Mouse (Mus musculus): Measurements from ENCODE around the gene Ptar1. TPM values are rescaled to one million over a fixed set of nuclear protein-coding genes. Genes with fewer than 3 reads are reported as not detected.

Ptar1 gene
- polyA plus RNA-seq (2015; fragmentation: Nextera tagmentation; extraction: Ambion mirVana), result 4.5 and 5.9 TPM in 2 replicates

DNA sequence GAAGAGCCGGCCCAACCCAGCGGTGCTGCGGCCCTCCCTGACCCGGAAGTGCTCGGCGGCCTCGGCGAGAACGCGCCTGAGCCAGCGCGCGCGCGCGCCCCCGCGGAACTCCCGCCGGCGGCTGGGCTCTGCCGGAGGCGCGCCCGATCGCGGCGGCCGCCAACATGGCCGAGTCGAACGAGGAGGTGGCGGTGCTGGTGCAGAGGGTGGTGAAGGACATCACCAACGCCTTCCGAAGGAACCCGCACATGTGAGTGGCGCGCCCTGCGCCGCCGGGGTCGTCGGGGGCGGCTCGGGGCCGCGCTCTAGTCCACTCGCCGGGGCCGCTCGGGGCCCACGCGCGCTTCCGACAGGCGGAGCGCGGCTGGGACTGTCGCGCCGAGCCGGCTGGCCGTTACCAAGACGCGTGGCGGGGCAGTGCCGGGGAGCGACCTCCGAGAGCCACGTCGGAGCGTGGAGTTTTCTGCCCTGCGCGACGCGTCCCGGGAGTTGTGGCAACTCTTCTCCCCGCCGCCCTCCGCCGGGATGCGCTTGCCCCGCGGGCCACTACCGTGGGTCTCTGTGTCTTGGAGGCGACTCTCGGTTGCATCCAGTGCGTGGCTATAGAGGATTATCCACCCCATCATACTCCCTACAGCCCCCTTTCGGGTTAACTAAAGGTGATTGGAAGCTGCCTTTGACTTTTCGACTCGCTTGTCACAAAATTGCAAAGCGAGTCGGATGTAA lies at the start of gene Ptar1:
Gene Ptar1, plus strand, starts transcription at position 134 of the 726 bp plus-strand sequence.
- Histone ChIP-seq H3K4me1 (replicated peaks; ENCODE audit: insufficient read depth, low read length) (0 out of 2 replicates have a peak, but pooled peaks cover 6% of the 10 kb centered on the region), H3K4me2 (ENCODE audit: low read length) (peak within 1 kb of the TSS; percentile 78), H3K9ac (ENCODE audit: low read depth, low read length) (peak within 1 kb of the TSS; percentile 93), H3K4me3 (replicated peaks; ENCODE audit: low read depth, low read length) (peak within 1 kb of the TSS; percentile 93), H3K27me3 (ENCODE audit: insufficient read depth, low read length) (no peaks in the 10 kb centered on the region), H3K27ac (peak within 1 kb of the TSS; percentile 96), H3K36me3 (ENCODE audit: insufficient read depth, low read length) (no peaks in the 10 kb centered on the region), H3K9me3 (replicated peaks; ENCODE audit: low read length) (no peaks in the 10 kb centered on the region)
- under 1% methylated on average over 92 of the region's 93 CpGs for WGBS
- DNase-seq (ENCODE audit: low spot score) (peak; percentile 52), ATAC-seq (replicated peaks; ENCODE audit: low FRiP score, low read depth) (peak; percentile 86; the same call in 1 of the 2 replicates)
- TF ChIP-seq CTCF (IDR thresholded peaks at IDR 0.05; ENCODE audit: low read depth), result no peak

GRCm38 (mm10) chr19:23643819-23644218 lies 43.4 kb upstream of the Ptar1 start:
- no peak for TF ChIP-seq CTCF (IDR thresholded peaks at IDR 0.05; ENCODE audit: low read depth)
- H3K4me2 ChIP-seq (ENCODE audit: low read length), result no peak overlapping the region
- H3K36me3 ChIP-seq (ENCODE audit: insufficient read depth, low read length), result no peaks in the 10 kb centered on the region
- 93% methylated on average over 5 of the region's 5 CpGs for WGBS
- H3K9me3 ChIP-seq (replicated peaks; ENCODE audit: low read length), result no peaks in the 10 kb centered on the region
- no peak overlapping the region for H3K27ac ChIP-seq
- no peaks in the 10 kb centered on the region for H3K4me1 ChIP-seq (replicated peaks; ENCODE audit: insufficient read depth, low read length)
- no peak for ATAC-seq (replicated peaks; ENCODE audit: low FRiP score, low read depth)
- DNase-seq (ENCODE audit: low spot score), result no peak
- H3K9ac ChIP-seq (ENCODE audit: low read depth, low read length), result no peak overlapping the region
- H3K4me3 ChIP-seq (replicated peaks; ENCODE audit: low read depth, low read length), result no peak overlapping the region
- H3K27me3 ChIP-seq (ENCODE audit: insufficient read depth, low read length), result no peaks in the 10 kb centered on the region

- ATAC-seq (replicated peaks; ENCODE audit: low FRiP score, low read depth), result no peak
- Histone ChIP-seq H3K4me3 (replicated peaks; ENCODE audit: low read depth, low read length) (no peak overlapping the region), H3K36me3 (ENCODE audit: insufficient read depth, low read length) (no peaks in the 10 kb centered on the region), H3K27me3 (ENCODE audit: insufficient read depth, low read length) (no peaks in the 10 kb centered on the region), H3K27ac (no peak overlapping the region), H3K4me1 (replicated peaks; ENCODE audit: insufficient read depth, low read length) (no peaks in the 10 kb centered on the region), H3K9me3 (replicated peaks; ENCODE audit: low read length) (no peaks in the 10 kb centered on the region), H3K4me2 (ENCODE audit: low read length) (no peak overlapping the region), H3K9ac (ENCODE audit: low read depth, low read length) (no peak overlapping the region)
- DNase-seq (ENCODE audit: low spot score), result no peak
- no peak for TF ChIP-seq CTCF (IDR thresholded peaks at IDR 0.05; ENCODE audit: low read depth)
- WGBS, result 76% methylated on average over 7 of the region's 7 CpGs
These were observed 41.9 kb upstream of the Ptar1 start for GRCm38 (mm10) chr19:23645347-23645746.

- H3K9ac ChIP-seq (ENCODE audit: low read depth, low read length), result no peak overlapping the region
- no peaks in the 10 kb centered on the region for H3K27me3 ChIP-seq (ENCODE audit: insufficient read depth, low read length)
- H3K9me3 ChIP-seq (replicated peaks; ENCODE audit: low read length), result no peaks in the 10 kb centered on the region
- no peak for TF ChIP-seq CTCF (IDR thresholded peaks at IDR 0.05; ENCODE audit: low read depth)
- H3K4me2 ChIP-seq (ENCODE audit: low read length), result no peak overlapping the region
- DNase-seq (ENCODE audit: low spot score) (no peak), ATAC-seq (replicated peaks; ENCODE audit: low FRiP score, low read depth) (no peak)
- no peak overlapping the region for H3K4me3 ChIP-seq (replicated peaks; ENCODE audit: low read depth, low read length)
- no peaks in the 10 kb centered on the region for H3K36me3 ChIP-seq (ENCODE audit: insufficient read depth, low read length)
- WGBS, result 94% methylated on average over 7 of the region's 7 CpGs
- no peak overlapping the region for H3K27ac ChIP-seq
- no peaks in the 10 kb centered on the region for H3K4me1 ChIP-seq (replicated peaks; ENCODE audit: insufficient read depth, low read length)
These were observed 39.9 kb upstream of the Ptar1 start for GRCm38 (mm10) chr19:23647308-23647707.

GRCm38 (mm10) chr19:23652644-23653043 lies 34.6 kb upstream of the Ptar1 start, which contains the start of gene 1700028P14Rik:
Gene 1700028P14Rik, minus strand, starts transcription at chr19:23652812.
- no peak for TF ChIP-seq CTCF (IDR thresholded peaks at IDR 0.05; ENCODE audit: low read depth)
- 5% methylated on average over 13 of the region's 13 CpGs for WGBS
- Histone ChIP-seq H3K27me3 (ENCODE audit: insufficient read depth, low read length) (no peaks in the 10 kb centered on the region), H3K27ac (no peak within 1 kb of the TSS), H3K4me3 (replicated peaks; ENCODE audit: low read depth, low read length) (no peak within 1 kb of the TSS), H3K36me3 (ENCODE audit: insufficient read depth, low read length) (no peaks in the 10 kb centered on the region), H3K4me1 (replicated peaks; ENCODE audit: insufficient read depth, low read length) (no peaks in the 10 kb centered on the region), H3K9ac (ENCODE audit: low read depth, low read length) (no peak within 1 kb of the TSS), H3K4me2 (ENCODE audit: low read length) (peak within 1 kb of the TSS; percentile 41), H3K9me3 (replicated peaks; ENCODE audit: low read length) (no peaks in the 10 kb centered on the region)
- DNase-seq (ENCODE audit: low spot score) (peak; percentile 83), ATAC-seq (replicated peaks; ENCODE audit: low FRiP score, low read depth) (peak; percentile 86)

GRCm38 (mm10) chr19:23653154-23653553 lies 34.1 kb upstream of the Ptar1 start:
- 91% methylated on average over 5 of the region's 5 CpGs for WGBS
- Histone ChIP-seq H3K4me3 (replicated peaks; ENCODE audit: low read depth, low read length) (no peak overlapping the region), H3K4me2 (ENCODE audit: low read length) (peak overlapping the region; percentile 41; the same call in 1 of the 2 replicates), H3K27ac (no peak overlapping the region), H3K36me3 (ENCODE audit: insufficient read depth, low read length) (no peaks in the 10 kb centered on the region), H3K9ac (ENCODE audit: low read depth, low read length) (no peak overlapping the region), H3K4me1 (replicated peaks; ENCODE audit: insufficient read depth, low read length) (no peaks in the 10 kb centered on the region), H3K27me3 (ENCODE audit: insufficient read depth, low read length) (no peaks in the 10 kb centered on the region), H3K9me3 (replicated peaks; ENCODE audit: low read length) (no peaks in the 10 kb centered on the region)
- DNase-seq (ENCODE audit: low spot score), result no peak
- TF ChIP-seq CTCF (IDR thresholded peaks at IDR 0.05; ENCODE audit: low read depth), result no peak
- no peak for ATAC-seq (replicated peaks; ENCODE audit: low FRiP score, low read depth)

Data from kidney, postnatal 0 days (tissue).